Mouse (Mus musculus) thymus, postnatal 14 days (tissue): ENCODE results near the gene Mxi1.

ENCODE experiments used
- DNase-seq: peaks from one replicate; pipeline ENCODE4 v3.0.0; 2021

Mxi1 gene

DNA sequence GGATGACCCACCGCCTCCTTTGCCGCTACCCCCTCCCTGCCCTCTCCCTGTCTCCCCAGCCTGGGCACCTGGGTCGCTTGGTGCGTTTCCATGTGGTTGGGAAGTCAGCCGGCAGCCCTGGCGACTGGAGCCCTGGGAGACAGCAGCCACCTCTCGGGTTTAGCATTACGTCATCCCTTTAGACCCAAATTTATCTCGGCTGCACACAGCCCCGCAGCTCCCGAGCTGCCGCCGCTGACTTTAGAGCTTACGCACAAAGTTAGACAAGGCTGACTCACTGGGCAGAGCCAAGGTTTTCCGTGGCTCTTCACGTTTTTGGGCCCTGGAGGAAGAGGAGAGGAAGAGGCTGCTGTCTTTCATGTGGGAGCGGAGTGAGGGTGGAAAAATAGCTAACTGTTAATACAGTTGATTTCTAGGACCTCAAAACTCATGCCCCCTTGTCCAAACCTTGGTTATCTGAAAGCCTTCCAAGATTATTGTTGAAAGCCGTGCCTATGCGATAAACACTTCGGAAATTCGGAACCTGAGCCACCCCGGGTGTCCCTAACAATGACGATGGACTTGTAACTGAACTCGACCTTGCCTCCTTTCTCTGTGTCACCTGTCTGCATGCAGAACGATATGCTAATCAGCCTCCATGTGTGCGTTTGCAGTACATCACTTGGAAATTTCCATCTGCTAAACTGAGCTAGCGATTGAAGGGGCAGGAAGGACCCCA lies 15.4 kb downstream of the Mxi1 start:
- DNase-seq: peak; percentile 23

DNA sequence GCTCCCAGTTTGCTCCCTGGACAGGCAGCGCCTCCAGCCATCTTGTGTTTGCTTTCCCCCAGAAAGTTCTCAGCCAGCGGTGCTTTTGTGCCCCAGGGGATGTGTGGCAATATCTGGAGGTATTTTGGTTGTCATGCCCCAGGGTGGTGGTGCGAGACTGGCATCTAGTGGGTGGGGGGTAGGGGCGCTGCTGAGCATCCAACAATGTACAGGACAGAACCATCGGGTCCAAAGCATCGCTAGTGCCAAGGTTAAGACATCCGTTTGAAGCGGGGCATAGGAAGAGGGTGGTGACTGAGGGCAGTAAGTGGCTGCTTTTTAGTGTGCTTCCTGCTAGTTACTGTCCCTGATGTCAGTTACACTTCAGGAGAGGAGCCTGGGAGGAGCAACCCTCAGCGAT lies 17.8 kb downstream of the Mxi1 start:
- DNase-seq: peak; percentile 39

DNA sequence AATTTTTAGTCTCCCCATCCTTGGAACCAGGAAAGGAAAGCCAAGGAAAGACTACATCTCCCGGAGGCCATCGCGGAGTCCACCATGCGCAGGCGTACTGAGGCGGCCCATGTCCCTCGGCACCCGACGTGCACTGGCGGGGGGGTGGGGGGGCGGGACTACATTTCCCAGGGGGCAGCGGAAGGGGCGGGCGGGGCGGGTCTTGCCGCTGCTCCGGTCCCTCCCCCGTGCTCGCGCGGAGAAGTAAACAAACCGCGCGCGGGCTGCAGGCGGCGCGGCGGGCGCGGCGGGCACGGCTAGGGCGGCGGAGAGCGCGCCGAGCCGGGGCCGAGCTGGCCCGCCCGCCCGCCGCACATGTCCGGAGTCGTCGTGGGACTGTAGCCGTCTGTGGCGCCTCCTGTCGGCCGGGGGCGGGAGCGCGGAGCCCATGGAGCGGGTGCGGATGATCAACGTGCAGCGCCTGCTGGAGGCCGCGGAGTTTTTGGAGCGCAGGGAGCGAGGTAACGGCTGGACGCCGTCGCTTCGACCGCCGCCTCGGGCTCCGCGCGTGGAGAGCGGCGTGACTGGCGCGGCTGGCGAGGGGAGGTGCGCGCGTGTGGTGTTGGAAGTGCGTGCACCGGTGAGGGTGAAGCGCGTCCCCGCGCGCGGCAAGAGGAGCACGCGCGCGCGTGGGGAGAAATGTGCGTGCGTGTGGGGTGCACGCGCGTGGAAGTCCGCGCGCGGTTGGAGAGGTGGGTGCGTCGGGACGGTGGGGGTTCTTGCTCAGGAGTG lies 19.1 kb downstream of the Mxi1 start:
- DNase-seq: peak; percentile 90

DNA sequence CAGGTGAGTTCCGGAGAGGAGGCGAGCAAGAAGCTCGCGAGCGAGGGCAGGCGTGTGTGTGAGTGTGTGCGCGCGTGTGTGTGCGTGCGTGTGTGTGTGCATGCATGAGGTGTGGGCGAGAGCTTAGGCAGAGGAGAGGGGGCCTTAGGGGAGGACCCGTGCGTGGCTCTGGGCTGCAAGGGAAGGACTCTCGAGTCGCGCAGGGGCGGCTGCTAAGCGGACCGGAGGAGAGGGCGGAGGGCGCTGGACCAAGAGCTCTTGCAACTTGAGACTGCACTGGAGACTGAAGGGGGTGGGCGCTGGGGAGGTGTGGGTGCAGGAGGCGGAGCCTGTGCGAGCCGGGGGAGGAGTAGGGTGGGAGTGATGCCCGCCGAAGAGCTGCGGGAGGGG lies 19.7 kb downstream of the Mxi1 start:
- peak; percentile 88 for DNase-seq

DNA sequence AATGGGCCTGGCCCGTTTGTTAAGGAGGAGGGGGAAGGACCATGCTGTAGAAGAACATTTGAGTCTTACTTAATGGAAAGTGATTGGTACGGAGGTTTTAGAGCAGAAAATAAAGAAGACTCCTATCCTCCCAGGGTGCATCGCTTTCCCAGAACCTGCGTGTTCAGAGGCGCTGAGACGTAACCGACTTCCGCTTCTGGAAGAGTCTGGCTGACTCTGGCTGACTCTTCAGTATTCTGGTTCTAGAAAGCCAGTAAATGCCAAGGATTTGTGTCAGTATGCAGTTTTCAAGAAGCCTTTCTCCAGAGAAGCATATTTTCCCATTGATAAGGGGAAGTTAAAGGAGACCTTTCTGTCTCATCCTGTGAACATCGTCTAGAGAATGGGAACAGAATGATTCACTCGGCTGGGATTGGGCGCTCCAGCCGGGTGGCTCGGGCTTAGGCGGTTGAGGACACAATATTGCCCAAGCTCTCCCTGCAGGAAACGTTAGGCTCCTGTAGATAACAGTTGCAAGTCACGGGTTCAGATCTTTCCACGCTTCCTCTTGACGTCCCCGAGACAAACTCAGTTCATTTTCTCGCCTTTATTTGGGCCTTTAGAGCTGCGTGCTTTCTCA lies 21.7 kb downstream of the Mxi1 start:
- DNase-seq: no peak

DNA sequence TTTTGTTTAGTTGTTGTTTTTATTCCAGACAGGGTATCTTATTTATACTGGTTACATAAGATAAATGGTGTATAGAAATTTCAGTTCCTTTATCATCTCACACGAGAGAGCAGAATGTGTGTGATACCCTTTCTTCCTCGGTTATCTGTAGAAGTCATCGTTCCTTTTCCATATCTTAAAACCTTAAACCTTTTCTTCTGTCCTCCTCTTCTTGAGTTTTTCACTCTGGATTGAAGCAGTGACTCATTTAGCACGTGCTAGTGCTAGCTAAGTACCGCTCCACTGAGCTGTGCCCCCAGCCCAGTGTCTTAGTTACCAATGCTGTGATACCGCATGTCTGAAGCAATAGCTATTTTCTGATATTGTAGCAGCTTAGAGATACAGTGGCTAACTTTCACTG lies 23.4 kb downstream of the Mxi1 start:
- no peak for DNase-seq

DNA sequence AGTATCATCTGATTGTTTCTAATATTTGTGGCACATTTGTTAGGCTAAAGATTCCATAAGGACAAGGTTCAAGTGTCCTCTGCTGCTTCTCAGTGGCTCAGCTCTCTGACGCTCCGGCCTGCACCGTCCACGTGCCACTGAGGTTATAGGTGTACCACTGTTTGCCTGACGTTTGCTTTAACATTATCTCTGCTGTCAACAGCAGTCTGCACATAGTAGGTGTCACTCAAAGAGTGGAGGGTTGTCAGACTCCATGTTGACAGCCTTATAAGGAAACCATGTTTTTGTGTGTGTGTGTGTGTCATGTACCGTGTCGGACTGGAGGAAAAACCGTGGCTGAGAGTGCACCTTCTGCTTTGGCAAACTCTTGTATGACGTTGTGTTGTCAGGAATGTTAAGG lies 24.9 kb downstream of the Mxi1 start:
- no peak for DNase-seq

DNA sequence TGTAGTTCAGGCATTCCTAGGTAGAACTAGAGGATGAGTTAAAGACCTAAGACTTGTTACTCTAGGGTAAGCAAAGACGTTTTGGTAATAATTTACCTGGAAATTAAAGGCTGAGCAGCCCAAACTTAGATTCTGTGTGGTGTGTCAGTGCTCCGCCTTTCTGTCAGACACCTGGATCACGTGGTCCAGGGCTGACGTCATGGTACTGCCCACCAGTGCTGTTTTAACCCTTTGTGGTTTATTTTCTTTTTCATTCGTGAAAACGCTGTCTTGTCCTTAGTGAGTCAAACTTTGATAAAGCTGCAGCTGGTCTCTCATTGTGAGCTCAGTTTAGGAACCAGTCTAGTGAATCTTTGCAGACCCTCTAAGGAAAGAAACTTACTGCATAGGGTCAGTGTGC lies 30.1 kb downstream of the Mxi1 start:
- DNase-seq: no peak

DNA sequence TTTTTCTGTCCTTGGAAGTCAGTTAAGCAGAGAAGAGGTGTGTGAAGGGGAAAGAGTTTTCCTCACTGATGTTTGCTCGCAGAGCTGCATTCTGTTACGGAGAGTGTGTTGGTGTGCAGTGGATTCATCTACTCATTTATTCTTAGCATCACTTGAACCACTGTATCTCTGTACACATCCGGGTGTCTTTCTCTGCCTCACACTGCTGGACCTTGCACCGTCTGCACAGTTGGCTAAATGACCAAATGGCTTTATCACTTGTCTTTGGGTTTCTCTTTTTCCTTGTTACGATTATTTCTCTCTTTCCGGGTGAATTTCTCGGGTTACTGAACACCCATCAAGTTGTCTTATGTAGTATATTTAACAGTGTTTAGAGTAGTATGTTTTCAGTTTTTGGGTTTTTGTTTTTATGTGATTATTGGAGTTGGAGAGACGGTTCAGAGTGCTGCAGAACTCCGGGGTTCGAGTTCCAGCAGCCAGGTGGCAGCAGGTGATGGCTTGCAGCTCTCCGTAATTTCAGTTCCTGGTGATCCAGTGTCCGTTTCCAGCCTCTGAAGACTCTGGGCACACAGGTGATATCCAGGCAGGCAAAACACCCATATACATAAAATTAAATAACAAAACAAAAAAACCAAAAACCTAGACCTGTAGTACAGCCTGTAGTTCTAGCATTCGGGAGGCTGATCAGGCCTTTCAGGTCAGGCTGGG lies 33.0 kb downstream of the Mxi1 start:
- no peak for DNase-seq

DNA sequence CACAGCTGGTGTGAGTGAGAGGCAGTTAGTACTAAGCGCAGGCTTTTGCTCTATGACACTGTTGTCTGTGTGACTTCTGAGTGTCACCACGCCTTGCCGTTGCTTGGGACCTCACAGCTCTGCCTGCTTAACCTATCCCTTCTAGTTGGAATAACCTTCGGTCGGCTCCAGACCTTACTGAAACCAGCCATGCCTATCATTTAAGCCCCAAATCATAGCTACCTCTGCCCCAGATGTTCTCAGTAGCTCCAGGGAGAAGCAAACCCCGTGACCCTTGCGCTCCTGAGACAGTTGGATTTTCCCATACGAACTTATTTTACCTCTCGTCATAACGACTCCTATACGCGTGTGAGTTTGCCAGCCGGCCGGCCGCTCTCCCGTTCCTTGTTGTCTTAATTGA lies 33.7 kb downstream of the Mxi1 start:
- DNase-seq: no peak

DNA sequence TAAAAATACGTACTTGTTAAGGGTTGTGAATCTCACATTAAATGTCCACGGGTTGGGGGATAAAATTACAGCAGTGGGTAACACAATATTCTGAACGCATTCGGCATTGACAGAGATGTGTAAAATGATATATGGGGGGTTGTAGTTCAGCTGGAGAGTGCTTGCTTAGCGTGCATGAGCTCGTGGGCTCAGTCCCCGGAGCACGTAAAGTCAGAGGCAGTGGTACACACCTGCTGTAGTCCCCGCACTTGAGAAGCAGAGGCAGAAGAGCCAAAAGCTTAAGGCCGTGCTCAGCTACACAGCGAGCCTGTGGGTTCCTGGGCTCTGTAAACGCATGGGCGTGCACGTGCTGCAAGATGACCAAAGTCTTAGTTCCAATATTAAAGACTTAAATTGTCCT lies 35.4 kb downstream of the Mxi1 start:
- no peak for DNase-seq

DNA sequence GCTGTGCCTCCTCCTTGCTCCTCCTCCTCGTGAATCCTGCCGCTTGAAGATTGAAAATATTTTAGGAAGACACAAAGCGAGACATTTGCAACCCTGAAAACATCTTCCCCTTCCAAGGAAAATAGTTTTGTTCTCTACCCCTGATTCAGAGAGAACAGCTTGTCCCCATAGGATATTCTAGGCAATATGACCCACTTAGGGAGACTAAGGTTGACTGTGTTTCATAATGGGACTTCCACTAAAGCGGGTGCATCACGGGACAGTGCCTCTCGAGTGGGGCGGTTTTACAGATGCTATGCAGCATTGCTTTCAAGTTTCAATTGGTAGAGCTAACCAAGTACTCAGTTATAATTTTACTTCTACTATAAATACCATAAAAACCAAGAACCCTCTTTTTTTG lies 43.5 kb downstream of the Mxi1 start:
- DNase-seq: no peak

DNA sequence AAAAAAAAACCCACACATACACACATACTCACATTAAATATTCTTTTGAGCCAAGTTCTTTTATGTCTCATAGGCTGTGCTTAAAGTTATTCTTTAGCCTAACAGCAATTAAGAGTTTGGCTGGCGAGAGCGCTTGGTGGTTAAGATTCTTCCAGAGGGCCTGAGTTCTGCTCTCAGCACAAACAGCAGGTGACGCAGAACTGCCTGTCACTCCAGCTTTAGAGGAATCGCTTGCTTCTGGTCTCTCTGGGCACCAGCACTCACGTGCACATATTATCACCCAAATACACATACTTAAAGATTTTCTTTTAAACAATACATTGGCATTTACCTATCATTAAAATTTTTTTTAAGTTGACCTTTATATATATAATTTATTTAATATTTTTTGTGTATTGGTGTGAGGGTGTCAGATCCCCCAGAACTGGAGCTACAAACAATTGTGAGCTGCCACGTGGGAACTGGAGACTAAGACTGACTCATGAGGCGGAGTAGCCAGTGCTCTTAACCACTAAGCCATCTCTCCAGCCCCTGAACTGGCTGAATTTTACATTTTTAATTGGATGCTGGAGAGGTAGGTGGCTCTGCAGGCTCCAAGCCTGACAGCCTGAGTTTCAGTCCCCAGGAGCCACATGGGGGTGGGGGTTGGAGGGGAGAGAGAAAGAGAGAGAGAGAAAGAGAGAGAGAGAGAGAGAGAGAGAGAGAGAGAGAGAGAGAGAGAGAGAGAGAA lies 44.1 kb downstream of the Mxi1 start:
- DNase-seq: no peak

DNA sequence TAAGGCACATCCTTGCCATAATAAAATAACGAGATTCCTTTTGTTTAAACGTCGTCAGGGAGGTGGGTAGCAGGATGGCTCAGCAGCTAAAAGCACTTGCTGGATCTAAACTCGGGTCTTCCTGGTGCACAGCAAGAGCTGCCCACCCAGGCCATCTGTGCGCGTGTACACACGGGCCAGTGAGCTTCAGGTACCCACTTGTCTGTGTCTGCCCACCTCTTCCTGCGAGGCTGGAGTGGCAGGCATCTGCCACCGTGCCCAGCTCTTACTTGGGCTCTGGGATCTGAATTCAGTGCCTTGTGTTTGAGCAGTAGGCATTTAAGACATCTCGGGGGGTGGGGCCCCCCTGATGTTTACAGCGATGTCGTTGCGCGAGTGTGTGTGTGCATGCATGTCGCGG lies 44.7 kb downstream of the Mxi1 start:
- DNase-seq: no peak

DNA sequence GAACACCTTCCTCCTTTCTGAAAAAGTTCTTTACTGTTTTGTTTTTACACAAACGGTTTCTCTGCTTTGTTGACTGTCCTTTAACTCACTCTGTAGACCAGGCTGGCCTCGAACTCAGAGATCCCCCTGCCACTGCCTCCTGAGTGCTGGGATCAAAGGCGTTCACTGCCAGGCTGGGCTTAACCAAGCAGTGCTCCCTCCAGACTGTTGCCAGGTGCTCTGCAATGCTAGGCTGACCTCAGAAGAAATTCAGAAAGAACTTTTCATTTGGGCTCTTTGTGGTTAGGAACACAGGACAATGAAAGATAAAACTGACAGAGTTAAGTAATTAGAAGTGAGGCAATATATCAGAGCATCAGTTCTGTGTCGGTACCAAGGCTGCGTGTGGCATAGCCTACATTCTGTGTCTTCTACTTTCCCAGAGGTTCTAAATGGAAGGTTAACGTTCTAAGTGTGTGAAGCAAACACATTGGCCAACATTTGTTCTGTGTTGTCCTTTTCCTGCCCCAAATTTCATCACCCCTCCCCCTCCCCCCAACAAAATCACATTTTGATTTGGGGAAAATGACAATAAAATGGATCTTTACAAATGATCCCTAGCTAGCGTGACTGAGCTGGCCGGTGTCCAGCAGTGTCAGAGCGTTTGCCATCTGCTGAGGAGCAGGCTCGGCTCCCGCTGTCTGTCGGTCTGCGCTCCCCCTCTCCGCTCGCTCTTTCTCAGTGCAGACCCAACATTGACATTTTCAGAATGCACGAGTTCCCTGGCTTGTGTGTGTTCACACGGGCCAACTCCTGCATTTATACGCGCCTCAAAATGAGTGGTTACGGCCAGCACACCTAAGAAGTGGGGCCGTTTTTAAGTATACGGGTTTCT lies 49.1 kb downstream of the Mxi1 start:
- no peak for DNase-seq

DNA sequence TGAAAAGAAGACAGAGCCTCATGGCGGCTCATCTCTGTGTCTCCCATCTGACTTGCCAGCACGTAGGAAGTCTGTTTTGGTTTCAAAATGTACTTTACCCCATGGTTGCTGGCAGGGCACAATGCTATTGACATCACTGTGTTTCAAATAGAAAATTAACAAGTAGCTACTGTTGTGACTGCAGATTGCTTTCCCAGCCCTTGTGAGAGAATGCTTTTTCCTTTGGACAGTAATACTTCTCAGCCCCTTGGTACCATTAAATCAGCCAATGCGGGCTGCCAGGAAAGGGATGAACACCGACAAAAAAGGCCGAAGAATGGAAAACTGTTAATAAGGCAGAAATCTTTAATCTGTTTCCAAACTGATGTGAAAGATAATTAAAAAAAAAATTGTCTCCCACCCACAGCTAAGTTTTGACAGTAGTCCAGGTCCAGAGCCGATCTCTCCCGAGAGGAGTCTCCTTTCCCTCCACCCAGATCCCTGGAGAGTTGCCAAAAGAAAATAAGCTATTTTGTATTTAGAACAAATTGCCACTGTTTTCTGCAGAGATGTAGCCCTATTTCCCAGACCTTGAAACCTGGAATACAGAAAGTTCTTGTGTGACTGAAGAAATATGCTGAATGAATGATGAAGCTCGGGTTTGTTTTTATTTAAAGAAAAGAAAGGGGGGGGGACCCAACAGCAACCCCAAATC lies 50.1 kb downstream of the Mxi1 start:
- no peak for DNase-seq

DNA sequence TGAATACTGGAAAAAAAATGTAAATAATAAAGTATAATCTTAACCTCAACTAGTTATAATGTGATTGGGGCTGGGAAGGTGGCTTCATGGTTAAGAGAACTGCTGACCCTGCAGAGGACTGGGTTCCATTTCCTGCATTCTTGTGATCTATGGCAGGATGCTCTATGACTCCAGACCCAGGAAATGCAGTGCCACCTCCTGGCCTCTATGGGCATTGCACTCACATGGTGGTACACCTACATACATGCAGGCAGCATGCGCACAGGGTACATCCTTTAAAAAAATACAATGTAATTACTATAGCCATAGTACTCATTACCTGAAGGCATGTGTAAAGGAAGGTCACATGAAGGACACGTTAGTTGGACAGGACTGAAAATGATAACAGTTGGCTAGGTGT lies 52.6 kb downstream of the Mxi1 start:
- DNase-seq: peak; percentile 70

DNA sequence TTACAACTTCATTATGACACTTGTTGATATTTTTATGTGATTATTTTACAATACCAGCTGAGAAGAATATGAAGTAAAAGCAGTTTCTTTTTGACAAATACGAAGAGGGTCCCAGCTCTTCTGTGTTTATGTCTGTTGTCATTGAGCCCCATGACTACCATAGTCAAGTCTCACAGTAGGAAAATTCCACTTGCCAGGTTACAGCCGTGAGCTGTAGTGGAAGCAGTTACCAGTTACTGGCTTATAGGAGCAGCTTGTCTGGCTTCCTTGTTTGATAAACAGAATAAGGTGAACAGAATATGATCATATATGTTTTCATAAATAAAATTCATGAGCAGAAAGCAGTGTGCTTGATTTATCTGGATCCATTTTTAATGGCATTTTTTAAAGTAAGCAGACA lies 54.2 kb downstream of the Mxi1 start:
- no peak for DNase-seq

DNA sequence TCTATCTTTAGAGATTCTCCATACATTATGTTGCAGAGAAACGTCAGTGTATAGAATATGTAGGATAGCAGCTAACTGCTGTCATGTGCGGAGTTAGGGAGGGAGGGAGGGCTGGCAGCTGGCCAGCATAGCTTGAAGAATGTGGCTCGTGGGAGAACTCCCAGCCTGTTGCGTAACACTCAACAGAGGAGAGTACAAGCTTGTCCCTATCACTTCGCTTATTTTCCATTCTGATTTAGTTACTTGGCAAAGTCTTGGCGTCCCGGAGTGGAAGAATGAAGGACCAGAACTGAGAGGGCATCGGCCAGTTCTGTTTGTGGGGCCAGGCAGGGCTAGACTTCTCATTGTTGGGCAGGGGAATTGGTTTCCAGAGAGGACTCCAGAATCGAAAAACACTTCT lies 54.6 kb downstream of the Mxi1 start:
- no peak for DNase-seq

DNA sequence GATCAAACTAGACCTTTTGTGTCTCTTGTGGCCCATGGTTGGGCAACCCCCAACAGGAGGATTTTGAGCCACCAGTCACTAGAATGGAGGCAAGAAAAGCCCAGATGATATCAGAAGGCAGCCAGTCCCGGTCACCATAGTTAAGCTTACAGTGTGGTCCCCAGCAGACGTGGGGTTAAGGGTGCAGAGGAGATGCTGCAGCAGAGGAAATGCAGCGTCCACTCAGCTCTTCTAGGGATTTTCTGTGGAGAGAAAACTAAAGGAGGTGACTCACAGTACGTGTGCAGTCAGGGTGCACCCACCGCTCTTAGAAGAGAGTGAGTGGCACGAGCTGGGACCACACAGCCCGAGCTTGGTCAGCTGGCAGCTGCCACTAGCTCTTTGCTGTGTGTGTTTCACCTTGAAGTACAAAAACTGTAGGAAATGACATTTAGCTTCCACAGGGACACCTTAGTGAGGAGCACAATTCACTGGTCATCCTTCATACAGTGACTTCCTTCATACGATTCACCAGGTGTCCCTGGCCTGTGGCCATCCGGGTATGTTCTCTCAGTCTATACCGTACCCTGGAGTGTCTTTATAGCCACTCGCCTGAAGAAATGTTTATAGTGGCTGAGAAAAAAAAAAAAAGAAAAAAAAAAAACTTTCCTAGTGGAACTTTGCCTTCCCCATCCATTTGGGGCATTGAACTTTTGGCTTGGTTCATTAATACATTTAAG lies 55.9 kb downstream of the Mxi1 start:
- no peak for DNase-seq

DNA sequence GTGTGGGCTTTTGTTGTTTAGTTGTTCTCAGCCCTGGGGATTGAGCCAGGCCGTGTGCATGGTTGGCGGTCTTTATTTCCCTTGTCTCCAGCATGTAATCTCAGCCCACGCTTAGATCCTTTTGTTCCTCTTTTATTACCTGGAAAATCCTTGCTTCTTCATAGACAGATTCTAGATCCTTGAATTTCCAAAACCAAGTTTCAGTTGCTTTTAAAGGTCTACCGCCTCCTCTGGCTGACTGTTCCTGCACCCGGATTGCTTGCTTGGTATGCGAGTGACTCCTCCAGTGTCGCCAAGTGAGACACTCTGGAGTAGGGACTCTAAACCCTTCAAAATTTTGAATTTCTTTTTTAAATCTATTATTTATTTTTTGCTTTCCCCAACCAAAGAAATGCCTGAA lies 56.6 kb downstream of the Mxi1 start:
- DNase-seq: no peak
